Mouse (Mus musculus) neural tube, embryonic 13.5 days (tissue): ENCODE data around the gene Sema3g. TPM values are rescaled to one million over a fixed set of nuclear protein-coding genes. Genes with fewer than 3 reads are reported as not detected.

Experiments used
- ATAC-seq: fragments of 200-750 bp; cut with Nextera tagmentation; 2 replicates; pipeline ENCODE4 v1.8.0; 2017; ENCODE audit warnings: low read depth, mild to moderate bottlenecking, moderate TSS enrichment, moderate library complexity
- H3K27ac ChIP-seq: fragments of 300-500 bp; sonication (generic); replicated peaks from 2 replicates; pipeline ENCODE4 v1.5.1; 2015; ENCODE audit warnings: moderate library complexity, mild to moderate bottlenecking, inconsistent platforms
- H3K27me3 ChIP-seq: fragments of 300-500 bp; sonication (generic); 2 replicates; pipeline ENCODE4 v1.6.1; 2015; ENCODE audit warnings: mild to moderate bottlenecking, inconsistent platforms
- H3K36me3 ChIP-seq: fragments of 300-500 bp; sonication (generic); 2 replicates; pipeline ENCODE4 v1.6.1; 2015; ENCODE audit warnings: mild to moderate bottlenecking, inconsistent platforms
- H3K4me1 ChIP-seq: fragments of 300-500 bp; sonication (generic); replicated peaks from 2 replicates; pipeline ENCODE4 v1.6.1; 2015; ENCODE audit warnings: inconsistent platforms
- H3K4me2 ChIP-seq: fragments of 300-500 bp; sonication (generic); 2 replicates; pipeline ENCODE4 v1.6.1; 2015; ENCODE audit warnings: inconsistent platforms, mild to moderate bottlenecking, moderate library complexity
- H3K4me3 ChIP-seq: fragments of 300-500 bp; sonication (generic); 2 replicates; pipeline ENCODE4 v1.5.1; 2015; ENCODE audit warnings: mild to moderate bottlenecking, inconsistent platforms
- H3K9ac ChIP-seq: fragments of 300-500 bp; sonication (generic); 2 replicates; pipeline ENCODE4 v1.6.1; 2015; ENCODE audit warnings: moderate library complexity, mild to moderate bottlenecking, inconsistent platforms
- H3K9me3 ChIP-seq: fragments of 300-500 bp; sonication (generic); 2 replicates; pipeline ENCODE4 v1.6.1; 2016; ENCODE audit warnings: inconsistent platforms
- WGBS: fragments of 180-500 bp; shearing (Covaris S2); methylation state at CpG from one replicate; pipeline ENCODE4 v1.1.7; 2015; 5-methylcytosine and 5-hydroxymethylcytosine counted together
- polyA plus RNA-seq: library from polyadenylated mRNA; unstranded; fragments of >200 nt; fragmentation: Nextera tagmentation; extraction: Ambion mirVana; gene quantifications from 2 replicates; pipeline ENCODE4 v1.2.1, GENCODE M21; 2015

Gene Sema3g
- 1.1 and 1.4 TPM in 2 replicates for polyA plus RNA-seq

GRCm38 (mm10) chr14:31217666-31218065 lies at the start of gene Sema3g:
Sema3g (plus strand) TSS chr14:31217860.
- no peaks in the 10 kb centered on the region for H3K9me3 ChIP-seq
- 12% methylated on average over 11 of the region's 11 CpGs for WGBS
- H3K27ac ChIP-seq: peak within 1 kb of the TSS; percentile 43

GRCm38 (mm10) chr14:31168425-31168824 lies 49.2 kb upstream of the Sema3g start, which contains the start of gene Stab1:
Stab1 (minus strand) TSS chr14:31168641.
- H3K36me3 ChIP-seq: peaks cover 40% of the 10 kb centered on the region
- peak within 1 kb of the TSS; percentile 36 for H3K4me2 ChIP-seq
- no peaks in the 10 kb centered on the region for H3K9me3 ChIP-seq
- peak within 1 kb of the TSS; percentile 47 for H3K9ac ChIP-seq
- peak within 1 kb of the TSS; percentile 54 for H3K27ac ChIP-seq
- H3K27me3 ChIP-seq: no peaks in the 10 kb centered on the region
- peaks cover 31% of the 10 kb centered on the region; the same call in 1 of the 2 replicates for H3K4me1 ChIP-seq
- ATAC-seq: no peak
- peak within 1 kb of the TSS; percentile 18 for H3K4me3 ChIP-seq
- WGBS: 56% methylated on average over 10 of the region's 10 CpGs

More at GRCm38 (mm10) chr14:31217666-31218065, at the start of gene Sema3g:
- Histone ChIP-seq H3K4me3 (peak within 1 kb of the TSS; percentile 5; the same call in 1 of the 2 replicates), H3K4me2 (peak within 1 kb of the TSS; percentile 34), H3K4me1 (peaks cover 14% of the 10 kb centered on the region), H3K36me3 (no peaks in the 10 kb centered on the region), H3K27me3 (no peaks in the 10 kb centered on the region), H3K9ac (peak within 1 kb of the TSS; percentile 55)
- ATAC-seq: peak; percentile 44; the same call in 1 of the 2 replicates

- Histone ChIP-seq H3K27ac (no peak overlapping the region), H3K4me3 (no peak overlapping the region), H3K9me3 (no peaks in the 10 kb centered on the region), H3K4me1 (peaks cover 31% of the 10 kb centered on the region; the same call in 1 of the 2 replicates), H3K36me3 (peaks cover 51% of the 10 kb centered on the region), H3K27me3 (no peaks in the 10 kb centered on the region), H3K4me2 (no peak overlapping the region), H3K9ac (no peak overlapping the region)
- WGBS: 83% methylated on average over 6 of the region's 6 CpGs
- no peak for ATAC-seq
Measured at GRCm38 (mm10) chr14:31169508-31169907, 48.2 kb upstream of the Sema3g start.

- Histone ChIP-seq H3K27me3 (no peaks in the 10 kb centered on the region), H3K27ac (0 out of 2 replicates have a peak overlapping the region, but pooled peaks have one; percentile 5), H3K4me1 (peaks cover 25% of the 10 kb centered on the region; the same call in 1 of the 2 replicates), H3K36me3 (peaks cover 65% of the 10 kb centered on the region), H3K4me2 (no peak overlapping the region), H3K4me3 (no peak overlapping the region), H3K9me3 (no peaks in the 10 kb centered on the region), H3K9ac (no peak overlapping the region)
- 83% methylated on average over 13 of the region's 13 CpGs for WGBS
- no peak for ATAC-seq
Measured at GRCm38 (mm10) chr14:31170963-31171362, 46.7 kb upstream of the Sema3g start.

GRCm38 (mm10) chr14:31171386-31171785 lies 46.3 kb upstream of the Sema3g start:
- Histone ChIP-seq H3K27me3 (no peaks in the 10 kb centered on the region), H3K4me2 (no peak overlapping the region), H3K27ac (0 out of 2 replicates have a peak overlapping the region, but pooled peaks have one; percentile 5), H3K4me1 (peaks cover 23% of the 10 kb centered on the region; the same call in 1 of the 2 replicates), H3K36me3 (peaks cover 69% of the 10 kb centered on the region), H3K9me3 (no peaks in the 10 kb centered on the region), H3K4me3 (no peak overlapping the region), H3K9ac (no peak overlapping the region)
- no peak for ATAC-seq
- 81% methylated on average over 11 of the region's 11 CpGs for WGBS

GRCm38 (mm10) chr14:31171821-31172220 lies 45.8 kb upstream of the Sema3g start:
- Histone ChIP-seq H3K4me1 (peaks cover 19% of the 10 kb centered on the region; the same call in 1 of the 2 replicates), H3K9me3 (no peaks in the 10 kb centered on the region), H3K36me3 (peaks cover 74% of the 10 kb centered on the region), H3K27me3 (no peaks in the 10 kb centered on the region), H3K4me2 (no peak overlapping the region), H3K4me3 (no peak overlapping the region), H3K9ac (no peak overlapping the region), H3K27ac (no peak overlapping the region)
- no peak for ATAC-seq
- 96% methylated on average over 15 of the region's 15 CpGs for WGBS

GRCm38 (mm10) chr14:31172781-31173455 lies 44.7 kb upstream of the Sema3g start:
- H3K4me2 ChIP-seq: no peak overlapping the region
- no peaks in the 10 kb centered on the region for H3K27me3 ChIP-seq
- no peak overlapping the region for H3K9ac ChIP-seq
- no peak overlapping the region for H3K4me3 ChIP-seq
- peaks cover 8% of the 10 kb centered on the region; the same call in 1 of the 2 replicates for H3K4me1 ChIP-seq
- no peak for ATAC-seq
- no peaks in the 10 kb centered on the region for H3K9me3 ChIP-seq
- H3K36me3 ChIP-seq: peaks cover 85% of the 10 kb centered on the region
- WGBS: 89% methylated on average over 18 of the region's 18 CpGs
- no peak overlapping the region for H3K27ac ChIP-seq

- H3K9me3 ChIP-seq: no peaks in the 10 kb centered on the region
- no peak for ATAC-seq
- H3K27ac ChIP-seq: no peak overlapping the region
- H3K4me2 ChIP-seq: no peak overlapping the region
- no peaks in the 10 kb centered on the region for H3K27me3 ChIP-seq
- 88% methylated on average over 7 of the region's 7 CpGs for WGBS
- 0 out of 2 replicates have a peak, but pooled peaks cover 3% of the 10 kb centered on the region for H3K4me1 ChIP-seq
- no peak overlapping the region for H3K4me3 ChIP-seq
- H3K9ac ChIP-seq: no peak overlapping the region
- peaks cover 90% of the 10 kb centered on the region for H3K36me3 ChIP-seq
Measured at GRCm38 (mm10) chr14:31173537-31173936, 44.1 kb upstream of the Sema3g start.

GRCm38 (mm10) chr14:31177287-31177686 lies 40.4 kb upstream of the Sema3g start:
- WGBS: 93% methylated on average over 16 of the region's 16 CpGs

GRCm38 (mm10) chr14:31177715-31178114 lies 39.9 kb upstream of the Sema3g start:
- H3K9ac ChIP-seq: no peak overlapping the region
- H3K27me3 ChIP-seq: no peaks in the 10 kb centered on the region
- H3K27ac ChIP-seq: no peak overlapping the region
- WGBS: 88% methylated on average over 5 of the region's 5 CpGs
- H3K4me1 ChIP-seq: no peaks in the 10 kb centered on the region
- no peak for ATAC-seq
- H3K4me2 ChIP-seq: no peak overlapping the region
- no peak overlapping the region for H3K4me3 ChIP-seq
- H3K9me3 ChIP-seq: no peaks in the 10 kb centered on the region
- H3K36me3 ChIP-seq: peaks cover 99% of the 10 kb centered on the region

More at GRCm38 (mm10) chr14:31177287-31177686, 40.4 kb upstream of the Sema3g start:
- Histone ChIP-seq H3K36me3 (peaks cover 99% of the 10 kb centered on the region), H3K4me1 (no peaks in the 10 kb centered on the region), H3K9me3 (no peaks in the 10 kb centered on the region), H3K27ac (no peak overlapping the region), H3K9ac (no peak overlapping the region), H3K4me2 (no peak overlapping the region), H3K27me3 (no peaks in the 10 kb centered on the region), H3K4me3 (no peak overlapping the region)
- ATAC-seq: no peak

- no peak overlapping the region for H3K4me2 ChIP-seq
- H3K27ac ChIP-seq: no peak overlapping the region
- 94% methylated on average over 12 of the region's 12 CpGs for WGBS
- H3K9ac ChIP-seq: no peak overlapping the region
- H3K27me3 ChIP-seq: no peaks in the 10 kb centered on the region
- H3K36me3 ChIP-seq: peaks cover 99% of the 10 kb centered on the region
- H3K4me3 ChIP-seq: no peak overlapping the region
- H3K4me1 ChIP-seq: no peaks in the 10 kb centered on the region
- no peak for ATAC-seq
- H3K9me3 ChIP-seq: no peaks in the 10 kb centered on the region
Measured at GRCm38 (mm10) chr14:31179677-31180365, 37.8 kb upstream of the Sema3g start.

GRCm38 (mm10) chr14:31181512-31181911 lies 36.1 kb upstream of the Sema3g start:
- Histone ChIP-seq H3K9ac (no peak overlapping the region), H3K9me3 (no peaks in the 10 kb centered on the region), H3K4me3 (no peak overlapping the region), H3K4me1 (no peaks in the 10 kb centered on the region), H3K4me2 (no peak overlapping the region), H3K27ac (no peak overlapping the region), H3K27me3 (no peaks in the 10 kb centered on the region), H3K36me3 (peaks cover 99% of the 10 kb centered on the region)
- ATAC-seq: no peak
- 84% methylated on average over 4 of the region's 4 CpGs for WGBS
